Mouse (Mus musculus): ENCODE results near the gene Clmn.

- TF ChIP-seq CTCF (IDR thresholded peaks at IDR 0.05; ENCODE audit: low read depth): no peak
- no peak for TF ChIP-seq EP300 (IDR thresholded peaks at IDR 0.05; ENCODE audit: low read depth)
Measured at GRCm38 (mm10) chr12:104763918-104764317, 101.0 kb downstream of the Clmn start.

Measured in heart, postnatal 0 days (tissue).